Mouse (Mus musculus) heart, adult 2 months (tissue): ENCODE data around the gene Epn1. TPM values are rescaled to one million over a fixed set of nuclear protein-coding genes. Genes with fewer than 3 reads are reported as not detected.

Source experiments
- DNase-seq, 2 experiments: peaks; one replicate each; pipeline ENCODE4 v3.0.0; 2021
- H3K27ac ChIP-seq: fragments of 200-600 bp; 2 replicates; pipeline ENCODE4 v1.8.1; 2022
- H3K27me3 ChIP-seq: fragments of 200-500 bp; 2 replicates; pipeline ENCODE4 v1.6.1; 2012; ENCODE audit warnings: mild to moderate bottlenecking, low read length, inconsistent platforms, mixed read lengths; ENCODE audit not compliant: control insufficient read depth, insufficient read depth
- H3K36me3 ChIP-seq: fragments of 200-500 bp; 2 replicates; pipeline ENCODE4 v1.6.1; 2012; ENCODE audit warnings: low read length, inconsistent platforms; ENCODE audit not compliant: control insufficient read depth, insufficient read depth
- H3K4me1 ChIP-seq: fragments of 200-500 bp; 2 replicates; pipeline ENCODE4 v1.6.1; 2011; ENCODE audit warnings: low read length; ENCODE audit not compliant: control insufficient read depth, insufficient read depth
- H3K4me3 ChIP-seq: fragments of 200-600 bp; 2 replicates; pipeline ENCODE4 v1.8.1; 2022
- H3K79me2 ChIP-seq: fragments of 200-500 bp; replicated peaks from 2 replicates; pipeline ENCODE4 v1.6.1; 2012; ENCODE audit warnings: mild to moderate bottlenecking, inconsistent platforms, low read length, moderate library complexity, mixed read lengths; ENCODE audit not compliant: control insufficient read depth, insufficient read depth
- H3K9ac ChIP-seq: fragments of 200-500 bp; 2 replicates; pipeline ENCODE4 v1.6.1; 2012; ENCODE audit warnings: low read depth, mild to moderate bottlenecking, control low read depth, inconsistent platforms, low read length, mixed read lengths
- CTCF ChIP-seq: fragments of 200-600 bp; IDR thresholded peaks from 2 replicates; pipeline ENCODE4 v1.8.1; 2022; ENCODE audit warnings: antibody characterized with exemption, mild to moderate bottlenecking, moderate library complexity
- EP300 ChIP-seq: fragments of 200-500 bp; IDR thresholded peaks from 2 replicates; pipeline ENCODE4 v1.6.1; 2011; ENCODE audit warnings: low read depth, low read length, control low read depth; ENCODE audit not compliant: insufficient read depth
- POLR2A ChIP-seq: fragments of 200-500 bp; IDR thresholded peaks from 2 replicates; pipeline ENCODE4 v1.6.1; 2011; ENCODE audit warnings: mild to moderate bottlenecking, low read depth, low read length, control low read depth; ENCODE audit not compliant: insufficient read depth
- WGBS: fragments of 180-500 bp; shearing (Covaris S2); methylation state at CpG from one replicate; pipeline ENCODE4 v1.1.7; 2018; 5-methylcytosine and 5-hydroxymethylcytosine counted together
- intact Hi-C: fragments of 180-260 bp; cut with DNase I; formaldehyde crosslinking; loops from one replicate; pipeline ENCODE4 v1.15.1; 2025
- polyA plus RNA-seq: library from polyadenylated mRNA; depleted of rRNA; stranded (reverse); fragments of >200 nt; gene quantifications from 2 replicates; pipeline ENCODE4 v1.2.3, GENCODE M21; 2012
- total RNA-seq, 2 experiments: library from RNA; stranded (reverse); gene quantifications; 2 replicates each; pipeline ENCODE4 v1.2.3; 2021

Gene Epn1
- total and polyA plus RNA-seq, 3 experiments, result 160 to 192 (median 174) TPM

DNA sequence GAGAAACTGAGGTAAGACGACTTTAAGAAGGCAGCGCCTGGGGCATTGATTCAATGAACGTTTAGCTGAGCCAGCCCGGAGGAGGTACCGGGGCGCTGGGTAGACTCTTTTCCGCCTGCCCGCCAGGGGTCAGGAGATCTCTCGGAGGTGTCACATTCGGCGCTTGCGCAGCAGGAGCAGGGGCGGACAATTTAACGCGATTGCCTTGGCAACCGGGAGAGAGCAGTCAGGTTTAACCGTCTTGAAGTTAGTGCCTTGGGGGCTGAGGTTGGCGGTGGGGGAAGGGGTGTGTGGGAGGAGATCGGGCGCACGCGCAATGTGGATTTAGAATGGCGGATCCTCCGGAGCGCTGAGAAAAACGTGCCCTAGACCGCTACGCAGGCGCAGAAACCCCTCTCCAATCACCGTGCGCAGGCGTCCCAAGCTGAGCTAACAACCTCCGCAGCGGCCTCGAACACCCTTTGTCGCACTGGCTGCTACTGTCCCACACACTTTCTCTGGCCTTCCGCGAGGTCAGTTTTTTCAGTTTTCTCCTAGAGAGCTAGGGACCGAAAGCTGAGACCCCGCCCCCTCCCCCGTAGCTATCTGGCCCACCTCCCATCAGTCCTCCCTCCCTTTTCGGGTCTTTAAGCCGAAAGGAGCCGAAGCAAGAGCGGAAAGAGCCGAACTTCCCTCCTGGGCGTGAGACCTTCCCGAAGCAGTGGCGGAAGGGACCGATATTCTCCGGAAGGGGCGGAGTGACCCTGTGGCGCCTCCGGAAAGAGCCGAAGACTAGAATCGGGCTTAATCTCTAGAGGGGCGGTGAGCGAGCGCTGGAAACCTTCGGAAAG is 18.9 kb upstream of the Epn1 start:
- no peak for TF ChIP-seq EP300
- peak; percentile 78 for TF ChIP-seq CTCF
- TF ChIP-seq POLR2A, result peak; percentile 37
- WGBS, result under 1% methylated on average over 60 of the region's 60 CpGs
- DNase-seq, result peak; percentile 97 to 98
- peak overlapping the region; percentile 88 for H3K9ac ChIP-seq
- H3K4me3 ChIP-seq, result peak overlapping the region; percentile 93
- peaks cover 5% of the 10 kb centered on the region for H3K27me3 ChIP-seq
- intact Hi-C loops, result loop anchor here (2.0 to 10.0 kb wide), 3 partner anchors 66 to 376 kb away; partner anchors contain the start of genes Hspbp1 and Kmt5c
- peaks cover 13% of the 10 kb centered on the region for H3K36me3 ChIP-seq
- H3K4me1 ChIP-seq, result peaks cover 4% of the 10 kb centered on the region
- H3K79me2 ChIP-seq, result peaks cover 3% of the 10 kb centered on the region
- peak overlapping the region; percentile 100 for H3K27ac ChIP-seq

- peak within 1 kb of the TSS; percentile 93 for H3K4me3 ChIP-seq
- H3K4me1 ChIP-seq, result peaks cover 6% of the 10 kb centered on the region
- TF ChIP-seq EP300 (no peak), CTCF (no peak), POLR2A (peak; percentile 68; the same call in 1 of the 2 replicates)
- WGBS, result under 1% methylated on average over 56 of the region's 65 CpGs
- H3K27me3 ChIP-seq, result peaks cover 2% of the 10 kb centered on the region
- H3K27ac ChIP-seq, result peak within 1 kb of the TSS; percentile 100
- DNase-seq, result peak; percentile 95 to 96
- intact Hi-C loops, result loop anchor here (1.0 to 10.0 kb wide), 4 partner anchors 47 to 377 kb away; partner anchors contain the start of genes Gm44973, Hspbp1 and Kmt5c
- H3K36me3 ChIP-seq, result peaks cover 16% of the 10 kb centered on the region
- H3K9ac ChIP-seq, result peak within 1 kb of the TSS; percentile 90
- H3K79me2 ChIP-seq, result peaks cover 5% of the 10 kb centered on the region
These were observed 18.2 kb upstream of the Epn1 start, which contains the start of gene U2af2 for GRCm38 (mm10) chr7:5061774-5062359. U2af2 (plus strand) TSS chr7:5062143.

DNA sequence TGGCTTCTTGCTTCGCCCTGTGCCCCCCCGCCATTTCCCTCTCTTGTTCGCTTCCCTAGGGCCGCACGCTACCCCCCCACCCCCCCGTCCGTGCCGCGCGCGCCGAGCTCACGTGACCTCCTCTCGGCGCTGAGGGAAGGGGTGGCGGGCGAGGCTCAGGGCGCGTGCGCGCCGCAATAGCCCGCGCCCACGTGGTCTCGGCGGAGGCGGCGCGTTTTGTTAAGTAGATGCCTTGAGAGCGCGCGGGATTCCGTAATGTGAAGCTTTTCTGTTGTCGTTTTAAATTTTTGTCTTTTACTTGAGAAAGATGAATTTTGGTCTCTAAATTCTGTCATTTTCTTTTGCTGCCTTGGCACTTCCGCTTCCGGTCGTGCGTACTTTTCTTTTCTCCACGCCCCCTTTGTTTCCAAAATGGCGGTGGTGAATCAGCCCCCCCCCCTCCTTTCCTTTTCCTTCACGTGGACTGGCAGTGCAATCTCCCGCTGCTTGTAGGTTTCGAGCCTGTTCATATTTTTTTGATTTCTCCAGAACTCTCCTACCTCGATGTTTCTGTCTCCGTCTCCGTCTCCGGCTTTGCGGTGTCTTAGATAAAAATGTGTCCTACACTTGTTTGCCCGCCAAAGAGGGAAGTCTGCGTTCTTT is 17.6 kb upstream of the Epn1 start:
- DNase-seq, result no peak
- peaks cover 6% of the 10 kb centered on the region for H3K79me2 ChIP-seq
- WGBS, result 1% methylated on average over 50 of the region's 51 CpGs
- peaks cover 6% of the 10 kb centered on the region for H3K4me1 ChIP-seq
- TF ChIP-seq EP300 (no peak), POLR2A (no peak; the same call in 1 of the 2 replicates), CTCF (no peak)
- H3K4me3 ChIP-seq, result peak overlapping the region; percentile 93
- H3K36me3 ChIP-seq, result peaks cover 16% of the 10 kb centered on the region
- H3K9ac ChIP-seq, result peak overlapping the region; percentile 90
- no peaks in the 10 kb centered on the region; the same call in 1 of the 2 replicates for H3K27me3 ChIP-seq
- intact Hi-C loops, result loop anchor here (1.0 to 10.0 kb wide), 4 partner anchors 16 to 378 kb away; partner anchors contain the start of genes Gm44973, Hspbp1 and Kmt5c
- H3K27ac ChIP-seq, result peak overlapping the region; percentile 100

GRCm38 (mm10) chr7:5064886-5065285 is 15.1 kb upstream of the Epn1 start:
- Histone ChIP-seq H3K9ac (no peak overlapping the region), H3K79me2 (peaks cover 7% of the 10 kb centered on the region), H3K27me3 (no peaks in the 10 kb centered on the region), H3K4me3 (no peak overlapping the region), H3K27ac (no peak overlapping the region), H3K4me1 (peaks cover 6% of the 10 kb centered on the region), H3K36me3 (peaks cover 19% of the 10 kb centered on the region)
- intact Hi-C loops, result loop anchor here (5.0 to 10.0 kb wide), 2 partner anchors 323 to 380 kb away; partner anchors contain the start of genes Hspbp1 and Kmt5c
- no peak for TF ChIP-seq EP300
- no peak for TF ChIP-seq CTCF
- TF ChIP-seq POLR2A, result no peak
- no peak for DNase-seq
- WGBS, result 83% methylated on average over 6 of the region's 6 CpGs

DNA sequence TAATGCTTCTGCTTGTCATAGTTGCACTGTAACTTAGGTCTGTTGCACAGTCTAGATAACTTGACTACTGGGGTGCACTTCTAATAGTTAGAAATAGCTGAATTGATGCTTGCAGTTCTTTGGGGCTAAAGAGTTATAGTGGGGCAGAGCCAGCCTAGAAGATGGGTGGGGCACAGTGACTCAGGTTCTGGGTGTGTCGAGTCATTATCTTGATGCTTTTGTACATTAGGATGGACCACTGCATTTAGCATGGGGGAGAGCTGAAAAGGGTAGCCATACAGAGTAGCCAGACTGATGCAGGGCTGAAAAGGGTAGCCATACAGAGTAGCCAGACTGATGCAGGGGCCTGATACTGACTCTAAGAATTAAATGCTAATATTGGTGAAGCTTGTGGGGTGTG is 6.4 kb upstream of the Epn1 start:
- peaks cover 15% of the 10 kb centered on the region for H3K36me3 ChIP-seq
- no peak for DNase-seq
- intact Hi-C loops, result no loop called here
- no peak for TF ChIP-seq CTCF
- H3K79me2 ChIP-seq, result peaks cover 2% of the 10 kb centered on the region
- H3K27me3 ChIP-seq, result no peaks in the 10 kb centered on the region
- H3K4me3 ChIP-seq, result no peak overlapping the region
- no peak overlapping the region for H3K9ac ChIP-seq
- no peak overlapping the region for H3K27ac ChIP-seq
- H3K4me1 ChIP-seq, result no peaks in the 10 kb centered on the region
- WGBS, result 67% methylated on average over 1 of the region's 1 CpGs
